In genomic region chr12:4533710-4534109, GRCm38 (mm10) we compare ENCODE assay signal across 38 mouse cellular contexts. TPM values are rescaled to one million over a fixed set of nuclear protein-coding genes. Genes with fewer than 3 reads are reported as not detected.
"Had no signal": no experiment of that assay in that cellular context is flagged by ENCODE, and none has a peak within 500 bp of the region (broad histone marks: within the 10 kb centered on the region; RNA-seq: fewer than 3 reads in every experiment).

No protein-coding gene starts in this region.

- H3K27me3 ChIP-seq: heart, embryonic 13.5 days; heart, embryonic 15.5 days; hindbrain, embryonic 13.5 days; hindbrain, embryonic 15.5 days; kidney, embryonic 15.5 days; limb, embryonic 13.5 days; limb, embryonic 15.5 days had no signal

- DNase-seq: forebrain, postnatal 0 days; gastrocnemius, postnatal 14 days; gastrocnemius, postnatal 36 days; heart, adult 18-20 months; heart, postnatal 14 days; heart, postnatal 36 days; kidney, adult 11 months; kidney, adult 2 months; kidney, adult 9 months; kidney, postnatal 14 days; kidney, postnatal 36 days; left cerebral cortex, postnatal 4 days had no signal

- H3K4me2 ChIP-seq: heart, embryonic 11.5 days; heart, embryonic 13.5 days; heart, embryonic 15.5 days; hindbrain, embryonic 13.5 days; hindbrain, embryonic 15.5 days; kidney, embryonic 15.5 days; limb, embryonic 13.5 days; limb, embryonic 15.5 days; liver, embryonic 12.5 days had no signal

- H3K27ac ChIP-seq: heart, embryonic 13.5 days; heart, embryonic 15.5 days; hindbrain, embryonic 13.5 days; hindbrain, embryonic 15.5 days; hindbrain, postnatal 0 days; kidney, embryonic 15.5 days; kidney, postnatal 0 days; left cerebral cortex, adult 2 months; limb, embryonic 13.5 days; limb, embryonic 15.5 days; liver, embryonic 12.5 days had no signal

- H3K4me3 ChIP-seq: heart, embryonic 13.5 days; heart, embryonic 15.5 days; hindbrain, embryonic 13.5 days; hindbrain, embryonic 15.5 days; kidney, embryonic 15.5 days; left cerebral cortex, adult 2 months; limb, embryonic 13.5 days; limb, embryonic 15.5 days; liver, embryonic 12.5 days had no signal

- H3K9ac ChIP-seq: forebrain, postnatal 0 days; heart, embryonic 13.5 days; heart, embryonic 15.5 days; hindbrain, embryonic 13.5 days; hindbrain, embryonic 15.5 days; kidney, embryonic 15.5 days; limb, embryonic 13.5 days; limb, embryonic 15.5 days; liver, embryonic 12.5 days had no signal

- ATAC-seq: forebrain, postnatal 0 days; hindbrain, postnatal 0 days; liver, embryonic 12.5 days had no signal

- H3K4me1 ChIP-seq: heart, embryonic 13.5 days; heart, embryonic 15.5 days; hindbrain, embryonic 13.5 days; hindbrain, embryonic 15.5 days; kidney, embryonic 15.5 days; limb, embryonic 15.5 days had no signal

- H3K9me3 ChIP-seq: heart, embryonic 13.5 days; heart, embryonic 15.5 days; hindbrain, embryonic 15.5 days; kidney, embryonic 15.5 days; limb, embryonic 13.5 days; limb, embryonic 15.5 days; liver, embryonic 12.5 days had no signal

- H3K36me3 ChIP-seq: heart, embryonic 13.5 days; heart, embryonic 15.5 days; hindbrain, embryonic 13.5 days; hindbrain, embryonic 15.5 days; kidney, embryonic 15.5 days; limb, embryonic 13.5 days; limb, embryonic 15.5 days; liver, embryonic 12.5 days had no signal

RNA-seq across cellular contexts. Expression of gene Gm3625, which starts 59.0 kb away (rescaled TPM):
- total RNA-seq: forebrain, postnatal 0 days; gastrocnemius, adult 18-20 months; gastrocnemius, adult 8-10 months; gastrocnemius, postnatal 14 days; gastrocnemius, postnatal 36 days; heart, adult 18-20 months; heart, postnatal 14 days; heart, postnatal 36 days; hematopoietic stem cell, adult 5-6 weeks; hindbrain, postnatal 0 days; layer of hippocampus, adult 18-20 months; layer of hippocampus, adult 8-10 months; layer of hippocampus, postnatal 10 days; layer of hippocampus, postnatal 25 days; left cerebral cortex, adult 2 months; left cerebral cortex, postnatal 14 days; left cerebral cortex, postnatal 4 days; liver, adult 2 months had no signal
- polyA plus RNA-seq: forebrain, postnatal 0 days; gonadal fat pad, adult 2 months; heart, embryonic 11.5 days; heart, embryonic 13.5 days; heart, embryonic 15.5 days; heart, postnatal 0 days; hindbrain, embryonic 11.5 days; hindbrain, embryonic 13.5 days; hindbrain, embryonic 15.5 days; hindbrain, postnatal 0 days; kidney, adult 2 months; kidney, embryonic 15.5 days; kidney, postnatal 0 days; large intestine, adult 2 months; limb, embryonic 11.5 days; limb, embryonic 13.5 days; limb, embryonic 15.5 days; liver, adult 2 months; liver, embryonic 12.5 days had no signal
